Mouse (Mus musculus): ENCODE data around the gene Fbxl17.

DNA sequence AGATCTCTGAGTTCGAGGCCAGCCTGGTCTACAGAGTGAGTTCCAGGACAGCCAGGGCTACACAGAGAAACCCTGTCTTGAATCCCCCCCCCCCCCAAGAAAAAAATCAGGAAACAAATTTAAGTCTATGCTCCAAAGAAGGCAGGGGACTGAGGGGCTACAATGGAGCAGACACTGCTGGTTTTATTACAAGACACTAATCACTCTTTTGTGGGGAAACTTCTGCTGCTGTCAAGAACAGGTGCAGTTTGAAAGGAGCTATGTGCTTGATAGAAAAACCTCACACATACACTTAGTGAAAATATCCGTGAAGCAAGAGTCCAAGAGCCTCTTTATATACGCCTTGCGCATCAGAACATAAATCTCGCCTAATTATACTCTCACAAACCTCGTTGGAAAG lies 29.7 kb upstream of the Fbxl17 start:
- TF ChIP-seq CTCF (IDR thresholded peaks at IDR 0.05; ENCODE audit: low read depth) = no peak
- no peak for TF ChIP-seq EP300 (IDR thresholded peaks at IDR 0.05; ENCODE audit: low read depth)
